Mouse (Mus musculus) stomach, embryonic 14.5 days (tissue): ENCODE data around the gene Rel. TPM values are rescaled to one million over a fixed set of nuclear protein-coding genes. Genes with fewer than 3 reads are reported as not detected.
"Not testable (repeated sequence)": the region's sequence is repeated elsewhere in the genome, so short reads cannot be mapped to it uniquely, and the experiment has no call there.

Experiments
- ATAC-seq: fragments of 200-750 bp; cut with Nextera tagmentation; 2 replicates; pipeline ENCODE4 v1.8.0; 2017; ENCODE audit warnings: low read depth, moderate TSS enrichment; ENCODE audit not compliant: insufficient number of reproducible peaks, insufficient read depth, low FRiP score
- H3K27ac ChIP-seq: fragments of 300-500 bp; sonication (generic); 2 replicates; pipeline ENCODE4 v1.5.1; 2014; ENCODE audit warnings: mild to moderate bottlenecking, low read length, moderate library complexity, mixed read lengths
- H3K27me3 ChIP-seq: fragments of 300-500 bp; sonication (generic); 2 replicates; pipeline ENCODE4 v1.6.1; 2014; ENCODE audit warnings: low read length, control low read depth, mixed read lengths; ENCODE audit not compliant: control insufficient read depth, insufficient read depth
- H3K36me3 ChIP-seq: fragments of 300-500 bp; sonication (generic); 2 replicates; pipeline ENCODE4 v1.6.1; 2014; ENCODE audit warnings: mild to moderate bottlenecking, control low read depth, low read length, moderate library complexity, mixed read lengths; ENCODE audit not compliant: control insufficient read depth, insufficient read depth
- H3K4me1 ChIP-seq: fragments of 300-500 bp; sonication (generic); 2 replicates; pipeline ENCODE4 v1.6.1; 2014; ENCODE audit warnings: low read length, control low read depth, mixed read lengths; ENCODE audit not compliant: control insufficient read depth, insufficient read depth
- H3K4me2 ChIP-seq: fragments of 300-500 bp; sonication (generic); replicated peaks from 2 replicates; pipeline ENCODE4 v1.6.1; 2014; ENCODE audit warnings: low read depth, low read length, control low read depth
- H3K4me3 ChIP-seq: fragments of 300-500 bp; sonication (generic); 2 replicates; pipeline ENCODE4 v1.5.1; 2014; ENCODE audit warnings: low read depth, low read length, control low read depth
- H3K9ac ChIP-seq: fragments of 300-500 bp; sonication (generic); replicated peaks from 2 replicates; pipeline ENCODE4 v1.6.1; 2014; ENCODE audit warnings: low read depth, mild to moderate bottlenecking, control low read depth, low read length, moderate library complexity, mixed read lengths
- H3K9me3 ChIP-seq: fragments of 300-500 bp; sonication (generic); 2 replicates; pipeline ENCODE4 v1.6.1; 2016; ENCODE audit warnings: low read depth, low read length, control low read depth; ENCODE audit not compliant: control insufficient read depth
- WGBS: fragments of 180-500 bp; shearing (Covaris S2); extraction: QIAGEN DNeasy Blood & Tissue Kit; methylation state at CpG from one replicate; pipeline ENCODE4 v1.1.7; 2014; 5-methylcytosine and 5-hydroxymethylcytosine counted together
- polyA plus RNA-seq: library from polyadenylated mRNA; unstranded; fragments of >200 nt; fragmentation: Nextera tagmentation; extraction: Ambion mirVana; gene quantifications from 2 replicates; pipeline ENCODE4 v1.2.1, GENCODE M21; 2014

Gene Rel
- polyA plus RNA-seq, 1 experiment from 2014 or later, result 2.1 TPM

GRCm38 (mm10) chr11:23767369-23767768 is 3.4 kb downstream of the Rel start:
- not testable (repeated sequence) for ATAC-seq, H3K9ac ChIP-seq, H3K4me2 ChIP-seq, H3K4me1 ChIP-seq, H3K9me3 ChIP-seq, H3K27ac ChIP-seq, H3K36me3 ChIP-seq, H3K4me3 ChIP-seq, H3K27me3 ChIP-seq
- 83% methylated on average over 4 of the region's 5 CpGs for WGBS

- 87% methylated on average over 2 of the region's 2 CpGs for WGBS
- Histone ChIP-seq H3K27ac (no peak overlapping the region), H3K4me2 (no peak overlapping the region), H3K9me3 (no peaks in the 10 kb centered on the region), H3K27me3 (no peaks in the 10 kb centered on the region), H3K4me1 (no peaks in the 10 kb centered on the region), H3K9ac (no peak overlapping the region), H3K36me3 (no peaks in the 10 kb centered on the region), H3K4me3 (no peak overlapping the region)
- ATAC-seq, result no peak
Measured at GRCm38 (mm10) chr11:23762635-23763034, 8.1 kb downstream of the Rel start.

GRCm38 (mm10) chr11:23758218-23758617 is 12.6 kb downstream of the Rel start:
- whole genome bisulfite sequencing, result 90% methylated on average over 2 of the region's 2 CpGs
- ATAC-seq, result no peak
- Histone ChIP-seq H3K27me3 (no peaks in the 10 kb centered on the region), H3K4me1 (no peaks in the 10 kb centered on the region), H3K9me3 (no peaks in the 10 kb centered on the region), H3K4me2 (no peak overlapping the region), H3K9ac (no peak overlapping the region), H3K27ac (no peak overlapping the region), H3K4me3 (no peak overlapping the region), H3K36me3 (no peaks in the 10 kb centered on the region)

- no peak overlapping the region for H3K27ac ChIP-seq
- no peak overlapping the region for H3K4me2 ChIP-seq
- no peaks in the 10 kb centered on the region for H3K4me1 ChIP-seq
- no peak overlapping the region for H3K4me3 ChIP-seq
- H3K27me3 ChIP-seq, result no peaks in the 10 kb centered on the region
- H3K36me3 ChIP-seq, result no peaks in the 10 kb centered on the region
- ATAC-seq, result no peak
- no peak overlapping the region for H3K9ac ChIP-seq
- H3K9me3 ChIP-seq, result no peaks in the 10 kb centered on the region
Measured at GRCm38 (mm10) chr11:23754329-23754728, 16.4 kb downstream of the Rel start.

GRCm38 (mm10) chr11:23753136-23753710 is 17.5 kb downstream of the Rel start:
- Histone ChIP-seq H3K9me3 (no peaks in the 10 kb centered on the region), H3K27me3 (no peaks in the 10 kb centered on the region), H3K4me3 (no peak overlapping the region), H3K4me1 (no peaks in the 10 kb centered on the region), H3K36me3 (no peaks in the 10 kb centered on the region), H3K27ac (no peak overlapping the region), H3K9ac (no peak overlapping the region), H3K4me2 (no peak overlapping the region)
- no peak for ATAC-seq
- WGBS, result 83% methylated on average over 1 of the region's 1 CpGs

GRCm38 (mm10) chr11:23746102-23746501 is 24.7 kb downstream of the Rel start:
- Histone ChIP-seq H3K4me2 (no peak overlapping the region), H3K36me3 (no peaks in the 10 kb centered on the region), H3K9me3 (no peaks in the 10 kb centered on the region), H3K4me1 (no peaks in the 10 kb centered on the region), H3K27ac (no peak overlapping the region), H3K27me3 (no peaks in the 10 kb centered on the region), H3K9ac (no peak overlapping the region), H3K4me3 (no peak overlapping the region)
- 85% methylated on average over 4 of the region's 4 CpGs for WGBS
- ATAC-seq, result no peak

GRCm38 (mm10) chr11:23744352-23744751 is 26.4 kb downstream of the Rel start:
- Histone ChIP-seq H3K27me3 (no peaks in the 10 kb centered on the region), H3K4me1 (no peaks in the 10 kb centered on the region), H3K27ac (no peak overlapping the region), H3K9me3 (no peaks in the 10 kb centered on the region), H3K4me2 (no peak overlapping the region), H3K36me3 (no peaks in the 10 kb centered on the region), H3K4me3 (no peak overlapping the region), H3K9ac (no peak overlapping the region)
- no peak for ATAC-seq
- WGBS, result 88% methylated on average over 3 of the region's 3 CpGs

- WGBS, result 92% methylated on average over 7 of the region's 7 CpGs
- no peak for ATAC-seq
- Histone ChIP-seq H3K4me3 (no peak overlapping the region), H3K4me2 (no peak overlapping the region), H3K27me3 (no peaks in the 10 kb centered on the region), H3K9me3 (no peaks in the 10 kb centered on the region), H3K9ac (no peak overlapping the region), H3K27ac (no peak overlapping the region), H3K36me3 (no peaks in the 10 kb centered on the region), H3K4me1 (no peaks in the 10 kb centered on the region)
Measured at GRCm38 (mm10) chr11:23741386-23741785, 29.4 kb downstream of the Rel start.

GRCm38 (mm10) chr11:23740895-23741294 is 29.9 kb downstream of the Rel start:
- WGBS, result 73% methylated on average over 4 of the region's 4 CpGs
- no peak overlapping the region for H3K4me3 ChIP-seq

More at GRCm38 (mm10) chr11:23740895-23741294, 29.9 kb downstream of the Rel start:
- ATAC-seq, result no peak
- H3K36me3 ChIP-seq, result no peaks in the 10 kb centered on the region
- H3K4me2 ChIP-seq, result no peak overlapping the region
- H3K4me1 ChIP-seq, result no peaks in the 10 kb centered on the region
- no peaks in the 10 kb centered on the region for H3K27me3 ChIP-seq
- no peaks in the 10 kb centered on the region for H3K9me3 ChIP-seq
- no peak overlapping the region for H3K27ac ChIP-seq
- H3K9ac ChIP-seq, result no peak overlapping the region
